Mouse (Mus musculus) megakaryocyte, embryonic 14.5 days (primary cell): ENCODE measurements around the gene Eps8l2.

ENCODE experiments used
- FLI1 ChIP-seq: IDR thresholded peaks from 2 replicates; pipeline ENCODE4 v1.6.1; 2012; ENCODE audit warnings: low read length, inconsistent platforms, mixed read lengths
- GATA1 ChIP-seq: IDR thresholded peaks from 3 replicates; pipeline ENCODE4 v1.6.1; 2012; ENCODE audit warnings: mixed read lengths, low read length, inconsistent platforms, borderline replicate concordance

DNA sequence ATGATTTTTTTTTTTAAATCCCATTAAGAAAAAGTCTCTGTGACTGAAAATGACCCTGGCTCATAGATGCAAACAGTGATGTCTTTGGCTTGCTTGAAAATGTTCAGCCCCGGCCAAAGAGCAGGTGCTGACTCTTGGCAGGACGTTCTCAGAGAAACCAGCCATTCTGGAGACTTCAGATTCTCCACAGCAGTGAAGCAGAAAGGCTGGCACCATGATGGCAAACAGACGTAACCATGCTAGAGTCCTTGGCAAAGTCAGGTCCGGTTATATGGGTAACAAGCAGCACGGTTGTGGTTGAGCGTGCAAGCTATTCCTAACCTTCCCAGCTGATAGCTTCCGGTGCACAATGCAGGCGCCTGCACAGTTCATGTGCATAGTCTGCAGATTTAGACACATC is 39.5 kb upstream of the Eps8l2 start:
- TF ChIP-seq GATA1: no peak
- TF ChIP-seq FLI1: no peak
